Mouse (Mus musculus) kidney, adult 11 months (tissue): ENCODE measurements around the gene Larp1b.
A peak's percentile ranks its signal among the peaks of the same experiment; 100 is the strongest.

Experiments
- DNase-seq: peaks from one replicate; pipeline ENCODE4 v3.0.0; 2022

The Larp1b gene

DNA sequence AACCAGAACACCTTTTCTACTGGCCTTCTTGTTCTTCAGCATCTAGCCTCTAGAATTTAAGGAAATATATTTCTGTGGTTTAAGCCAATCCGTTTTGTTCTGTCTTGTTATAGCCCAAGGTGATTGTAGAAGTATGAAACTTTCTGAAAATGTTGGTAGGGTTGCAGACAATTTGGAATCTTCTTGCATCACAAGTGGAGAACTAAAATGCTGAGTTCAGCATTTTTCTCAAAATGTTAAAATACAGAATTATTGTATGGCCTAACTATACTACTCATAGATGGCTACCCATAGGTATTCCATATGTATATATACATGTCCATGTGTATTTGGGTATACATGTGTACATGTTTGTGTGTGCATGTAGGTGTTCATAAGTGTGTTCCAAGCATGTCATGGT lies 81.1 kb downstream of the Larp1b start:
- DNase-seq, result no peak

DNA sequence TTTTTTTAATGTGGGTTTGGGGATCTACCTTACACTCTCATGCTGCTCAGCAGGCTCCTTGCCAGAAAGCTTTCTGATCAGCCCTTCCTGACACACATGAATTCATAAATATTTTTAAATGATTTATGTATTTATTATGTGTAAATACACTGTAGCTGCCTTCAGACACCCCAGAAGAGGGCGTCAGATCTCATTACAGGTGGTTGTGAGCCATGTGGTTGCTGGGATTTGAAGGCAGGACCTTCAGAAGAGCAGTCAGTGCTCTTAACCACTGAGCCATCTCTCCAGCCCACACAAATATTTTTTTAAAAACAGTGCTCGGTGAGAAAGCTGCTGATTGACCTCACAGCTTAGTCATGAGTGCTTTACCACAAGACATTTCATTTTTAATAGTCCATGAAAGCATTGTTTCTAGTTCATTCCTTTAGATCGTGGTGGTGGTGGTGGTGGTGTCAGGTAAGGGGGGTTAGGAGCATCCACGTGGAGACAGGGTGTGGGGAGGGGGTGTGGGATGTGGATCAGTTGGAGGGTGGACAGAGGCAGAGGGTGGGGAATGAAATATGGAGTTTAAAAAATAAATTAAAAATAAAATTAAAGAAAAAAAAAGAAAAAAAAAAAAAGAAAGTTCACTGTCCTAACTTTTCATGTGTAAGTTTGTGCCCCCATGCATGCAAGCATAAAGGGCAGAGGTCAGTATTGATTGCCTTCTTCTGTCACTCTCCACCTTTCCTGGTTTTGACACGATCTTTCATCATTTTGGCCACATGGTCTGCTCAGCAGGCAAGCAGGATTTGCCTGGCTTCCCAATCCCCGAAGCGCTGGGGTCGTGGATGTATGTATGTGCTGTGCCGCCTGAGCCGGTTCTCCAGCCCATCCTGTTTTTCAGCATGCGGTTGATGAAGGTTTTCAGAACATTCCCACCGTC lies 81.9 kb downstream of the Larp1b start:
- DNase-seq, result no peak

DNA sequence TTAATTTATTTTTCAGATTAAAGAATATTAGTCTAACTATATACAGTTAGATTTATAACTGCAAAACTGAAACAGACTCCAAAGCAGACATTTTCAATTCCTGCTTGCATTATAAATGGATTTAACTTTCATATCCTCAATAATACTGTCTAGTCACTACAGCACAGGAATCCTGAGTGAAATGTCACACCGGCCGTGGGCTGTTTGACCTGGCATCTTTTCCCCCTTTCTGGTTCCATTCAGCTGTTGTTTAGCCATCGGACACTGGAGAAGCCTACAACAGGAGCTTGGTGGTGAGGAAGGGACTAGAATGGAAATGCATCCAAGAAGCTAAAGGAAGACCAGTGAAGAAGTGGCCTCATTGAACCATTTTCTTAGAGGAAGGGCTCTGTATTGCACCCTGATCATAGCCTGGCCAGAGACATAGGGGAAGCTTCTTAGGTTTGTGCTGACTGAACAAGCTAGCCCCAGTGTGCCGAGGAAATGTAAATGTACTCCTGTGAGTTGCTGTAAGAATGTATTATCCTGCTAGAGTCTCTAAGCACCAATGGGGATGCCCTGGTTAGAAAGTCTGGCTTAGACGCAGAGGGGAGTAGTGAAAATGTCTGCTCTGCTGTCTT lies 88.8 kb downstream of the Larp1b start:
- DNase-seq, result no peak

DNA sequence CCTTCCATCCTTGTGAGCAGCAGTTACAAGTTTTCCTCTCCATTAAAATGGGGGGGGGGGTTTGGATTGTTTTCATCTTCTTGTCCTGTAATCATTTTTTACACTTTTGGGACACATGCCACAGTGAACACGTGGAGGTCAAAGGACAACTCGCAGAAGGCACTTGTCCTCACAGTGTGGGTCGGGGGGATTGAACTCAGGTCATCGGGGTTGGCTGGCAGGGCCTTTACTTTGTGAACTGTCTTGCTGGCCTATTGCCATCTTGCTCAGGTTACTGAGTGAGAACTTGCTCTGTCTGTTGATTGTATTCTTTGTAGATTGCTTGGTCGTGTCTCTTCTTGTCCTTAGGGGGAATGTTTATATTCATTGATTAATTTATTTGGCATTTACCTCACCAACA lies 91.6 kb downstream of the Larp1b start:
- DNase-seq, result no peak

DNA sequence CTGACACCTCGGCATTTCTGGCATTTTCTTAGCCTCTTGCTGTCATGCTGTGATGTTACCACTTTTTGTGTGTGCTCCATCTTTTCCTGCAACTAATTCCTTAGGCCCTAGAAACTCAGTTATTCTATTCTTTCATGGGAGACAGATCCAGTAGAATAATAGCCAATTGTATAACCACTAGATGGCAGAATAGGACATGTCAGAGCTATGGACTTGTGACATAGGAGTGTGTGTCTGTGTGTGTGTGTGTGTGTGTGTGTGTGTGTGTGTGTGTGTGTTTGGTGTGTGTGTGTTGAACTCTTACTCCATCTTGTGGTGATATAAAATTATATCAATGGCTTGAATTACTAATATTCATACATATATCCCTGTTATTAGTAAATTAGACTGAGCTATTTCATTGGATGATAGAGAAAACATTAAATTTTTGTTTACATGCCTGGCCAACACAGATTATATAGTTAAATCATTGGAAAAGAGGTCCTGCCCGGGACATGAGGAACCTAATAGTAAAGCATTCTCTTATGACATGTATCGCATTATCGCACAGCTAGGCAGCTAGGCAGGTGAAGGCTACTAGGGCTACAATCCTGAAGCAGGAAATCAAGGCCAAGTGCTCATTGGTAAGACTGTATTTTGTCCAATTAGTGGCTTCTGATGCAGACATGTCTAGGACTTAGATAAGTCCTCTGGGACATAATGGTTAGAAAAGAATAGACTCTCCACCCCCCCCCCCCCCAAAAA lies 92.7 kb downstream of the Larp1b start:
- no peak for DNase-seq

DNA sequence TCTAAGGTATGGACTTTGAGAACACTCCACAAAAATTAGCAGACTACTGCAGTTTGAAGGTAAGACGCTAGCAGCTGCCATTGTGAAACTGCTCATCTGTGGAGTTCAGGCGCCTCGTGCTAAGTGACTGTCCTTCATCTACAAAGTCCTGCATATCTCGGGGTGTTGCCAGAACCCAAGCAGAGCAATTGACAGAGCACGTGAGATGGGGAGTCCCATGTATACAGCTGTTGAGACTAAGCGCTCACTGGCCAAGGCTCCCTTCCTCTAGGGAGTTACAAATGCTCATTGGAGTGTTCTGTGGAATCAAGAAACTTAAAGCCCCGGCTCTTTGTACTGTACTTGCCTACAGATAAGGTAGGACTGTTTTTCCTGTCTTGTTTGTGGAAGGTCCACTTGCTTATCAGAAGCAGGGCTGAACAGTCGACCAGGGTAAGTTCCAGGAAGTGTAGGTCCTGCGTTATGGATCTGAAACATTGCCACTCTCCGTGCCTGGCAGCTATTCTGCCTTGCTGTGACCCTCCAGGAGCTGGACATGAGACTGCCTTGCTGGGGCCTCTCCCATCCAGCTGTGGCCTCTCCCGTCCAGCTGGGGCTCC lies 94.2 kb downstream of the Larp1b start:
- no peak for DNase-seq

DNA sequence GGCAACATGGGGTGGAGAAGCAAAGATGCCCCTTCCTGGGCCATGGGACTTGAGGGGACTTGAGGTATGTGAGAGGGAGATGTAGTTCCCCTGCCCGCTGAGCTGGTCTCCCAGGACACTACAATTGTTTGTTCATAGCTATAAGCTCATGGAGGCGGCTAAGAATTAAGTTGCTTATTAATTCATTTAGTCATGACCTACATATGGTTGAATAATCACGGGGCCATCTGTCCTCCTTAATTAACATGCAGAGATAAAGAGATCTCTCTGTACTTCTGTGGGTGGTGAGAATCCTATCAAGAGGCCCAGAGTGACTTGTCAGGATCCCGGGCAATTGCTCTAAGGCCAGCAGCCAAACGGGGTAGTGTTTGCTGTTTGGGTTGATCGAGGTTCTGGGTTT lies 98.2 kb downstream of the Larp1b start:
- no peak for DNase-seq

DNA sequence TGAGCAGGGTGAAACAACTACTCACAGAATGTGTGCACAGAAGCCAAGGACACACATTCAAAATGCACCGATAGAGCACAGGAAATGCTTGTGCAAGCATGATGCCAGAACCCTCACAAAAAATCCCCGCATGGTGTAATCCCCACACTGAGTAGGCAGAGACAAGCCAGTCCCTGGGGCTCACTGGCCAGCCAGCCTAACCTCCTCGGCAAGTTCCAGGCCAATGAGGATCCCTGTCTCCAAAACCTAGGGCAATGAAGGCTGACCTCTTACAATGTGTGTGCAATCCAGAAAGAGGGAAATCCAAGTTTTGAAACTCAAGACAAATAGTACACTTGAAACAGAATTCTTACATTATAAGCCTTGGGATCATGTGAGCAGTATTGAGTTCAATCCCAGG lies 103.7 kb downstream of the Larp1b start:
- no peak for DNase-seq

DNA sequence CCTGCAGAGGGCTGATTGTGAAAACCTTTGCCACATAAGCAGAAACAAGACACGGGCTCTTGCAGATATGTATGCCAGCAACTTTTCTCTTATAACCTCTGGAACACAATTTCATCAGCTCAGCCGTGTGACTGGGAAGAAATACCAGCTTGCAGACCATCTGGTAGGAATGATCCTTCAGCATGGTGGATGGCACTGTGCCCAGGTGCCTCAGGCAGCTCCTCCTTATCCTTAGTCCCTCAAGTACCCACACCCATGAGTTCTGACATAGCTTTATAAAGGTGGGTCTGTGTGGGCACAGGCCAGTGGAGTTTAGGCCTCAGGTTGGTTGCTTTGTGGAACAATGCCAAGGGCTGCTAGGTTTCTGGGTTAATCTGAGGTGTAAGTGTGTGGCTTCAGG lies 108.8 kb downstream of the Larp1b start:
- peak; percentile 17 for DNase-seq

DNA sequence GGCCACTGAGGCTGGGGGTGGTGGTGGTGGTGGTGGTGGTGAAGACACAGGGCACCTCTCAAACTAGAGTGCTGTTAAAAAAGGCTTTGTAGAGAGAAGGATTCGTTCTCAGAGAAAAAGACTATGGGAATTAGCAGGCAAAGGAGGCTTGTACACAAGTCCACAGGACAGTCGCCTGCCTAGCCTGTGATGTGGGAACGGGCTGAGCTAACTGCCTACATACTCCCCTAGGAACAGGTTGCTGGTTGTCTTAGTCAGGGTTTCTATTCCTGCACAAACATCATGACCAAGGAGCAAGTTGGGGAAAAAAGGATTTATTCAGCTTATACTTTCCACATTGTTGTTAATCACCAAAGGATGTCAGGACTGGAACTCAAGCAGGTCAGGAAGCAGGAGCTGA lies 109.6 kb downstream of the Larp1b start:
- DNase-seq, result no peak

DNA sequence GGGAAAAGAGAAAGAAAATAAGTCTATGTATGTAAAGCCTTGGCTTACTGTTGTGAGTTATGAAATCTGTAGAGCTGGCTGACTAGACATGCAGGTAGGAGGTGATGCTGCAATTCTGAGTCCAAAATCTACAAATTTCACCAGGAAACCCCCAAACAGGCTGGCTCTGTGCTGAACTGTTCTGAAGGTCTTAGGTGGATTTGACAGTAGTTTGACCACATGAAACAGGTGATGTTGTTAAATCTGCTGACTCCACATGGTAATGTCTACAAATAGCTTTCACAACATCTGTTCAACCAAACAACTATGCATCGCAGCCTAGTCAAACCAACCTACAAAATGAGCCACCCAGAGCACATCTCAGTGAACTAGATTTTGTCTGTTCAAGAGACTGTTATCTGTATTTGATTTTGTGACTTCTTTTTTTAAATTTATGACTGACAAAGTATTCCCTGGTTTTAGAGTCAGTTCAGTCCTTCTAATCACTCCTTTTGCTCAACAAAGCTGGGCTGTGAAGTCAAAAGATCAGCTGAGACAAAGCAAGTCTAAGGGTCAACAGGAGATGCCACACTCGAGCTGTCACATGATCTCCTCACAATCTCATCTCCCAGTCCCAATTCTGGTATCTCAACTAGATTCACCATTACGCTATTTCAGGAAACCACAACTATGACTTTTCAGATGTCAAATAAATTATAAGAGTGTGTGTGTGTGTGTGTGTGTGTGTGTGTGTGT lies 112.4 kb downstream of the Larp1b start:
- no peak for DNase-seq

DNA sequence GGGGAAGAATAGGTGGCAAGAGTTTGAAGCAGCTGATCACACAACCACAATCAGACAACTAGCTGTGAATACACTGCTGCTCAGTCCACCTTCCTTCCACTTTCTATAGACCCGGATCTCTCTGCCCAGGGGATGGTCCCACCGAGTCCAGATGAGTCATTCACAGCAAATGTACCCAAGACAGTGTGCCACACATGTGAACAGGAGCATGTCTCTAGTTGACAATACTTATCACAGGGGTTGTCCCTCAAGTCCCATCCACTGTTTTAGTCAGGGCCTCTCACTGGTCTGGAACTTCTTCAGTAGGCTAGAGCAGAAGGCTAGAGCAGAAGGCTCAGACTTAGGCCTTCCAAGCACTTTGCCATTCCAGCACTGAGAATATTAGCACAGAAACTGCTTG lies 113.1 kb downstream of the Larp1b start:
- no peak for DNase-seq

DNA sequence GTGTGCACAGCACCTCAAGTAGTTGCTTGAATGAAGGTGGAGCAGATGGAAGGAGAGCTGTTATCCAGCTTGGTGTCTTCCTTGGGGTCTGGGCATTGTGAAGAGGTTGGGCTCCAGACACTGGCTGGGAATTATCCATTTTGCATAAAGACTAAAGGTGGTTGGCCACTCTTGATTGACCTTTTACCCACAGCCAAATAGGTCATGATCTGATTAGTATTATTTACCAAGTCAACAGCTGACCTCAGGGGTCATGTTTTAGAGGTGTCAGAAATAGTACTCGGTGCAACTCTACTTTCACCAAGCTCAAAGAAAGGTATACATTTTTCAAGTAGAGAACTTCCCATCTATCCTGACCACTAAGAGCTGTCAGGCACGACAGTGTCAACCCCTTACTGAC lies 115.7 kb downstream of the Larp1b start:
- no peak for DNase-seq

DNA sequence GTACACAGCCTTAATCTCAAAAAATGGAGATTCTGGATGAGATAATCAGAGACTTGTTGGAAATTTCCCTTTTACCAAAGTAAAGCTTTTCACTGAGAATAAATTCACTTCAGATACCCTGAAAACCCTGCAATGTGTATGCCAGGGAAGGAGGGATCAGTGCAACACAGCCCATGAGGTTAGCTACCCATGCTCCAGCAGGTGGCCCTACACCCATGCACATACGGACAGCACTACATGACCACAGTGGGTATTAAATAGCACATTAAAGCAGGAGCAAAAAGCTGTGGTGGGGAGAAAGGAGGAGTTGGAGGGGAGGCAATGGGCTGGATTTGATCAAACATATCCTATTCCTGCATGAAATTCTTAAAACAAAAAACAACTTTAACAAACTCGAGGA lies 120.9 kb downstream of the Larp1b start:
- peak; percentile 18 for DNase-seq

DNA sequence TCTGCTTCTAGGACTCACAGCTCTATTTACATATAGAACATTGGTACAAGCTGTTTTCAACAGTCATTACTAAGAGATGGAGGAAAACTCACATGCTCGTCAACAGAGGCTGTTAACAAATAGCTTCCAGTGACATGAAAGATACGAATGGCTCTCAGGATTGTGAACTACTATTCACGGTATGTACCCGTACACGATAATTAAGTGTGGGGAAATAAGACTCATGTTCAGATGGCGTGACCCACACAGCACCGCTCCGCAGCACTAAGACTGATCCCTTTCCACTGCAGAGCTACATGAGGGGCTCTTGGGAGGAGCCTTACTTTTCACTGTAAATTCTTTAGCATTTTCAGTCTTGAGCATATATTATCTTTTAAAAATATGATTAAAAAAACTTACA lies 125.7 kb downstream of the Larp1b start:
- no peak for DNase-seq

DNA sequence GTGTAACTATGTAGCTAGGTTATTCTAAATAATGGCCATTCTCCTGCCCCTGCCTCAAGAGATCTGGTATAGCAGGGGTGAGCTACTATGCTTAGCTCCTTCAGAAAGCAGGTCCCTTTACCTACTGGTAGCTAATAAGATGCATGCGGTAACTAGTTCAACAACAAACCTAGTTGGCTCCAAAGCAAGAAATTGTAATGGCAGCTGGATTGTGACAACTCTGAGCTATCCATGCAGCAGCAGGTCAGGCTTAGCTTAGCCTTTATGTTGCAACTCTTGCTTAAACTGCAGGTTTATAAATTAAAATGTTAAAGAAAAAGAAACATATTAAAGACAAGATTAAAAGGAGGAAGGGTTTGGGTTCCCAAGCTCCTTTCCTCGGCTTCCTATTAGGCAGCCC lies 129.0 kb downstream of the Larp1b start:
- no peak for DNase-seq

DNA sequence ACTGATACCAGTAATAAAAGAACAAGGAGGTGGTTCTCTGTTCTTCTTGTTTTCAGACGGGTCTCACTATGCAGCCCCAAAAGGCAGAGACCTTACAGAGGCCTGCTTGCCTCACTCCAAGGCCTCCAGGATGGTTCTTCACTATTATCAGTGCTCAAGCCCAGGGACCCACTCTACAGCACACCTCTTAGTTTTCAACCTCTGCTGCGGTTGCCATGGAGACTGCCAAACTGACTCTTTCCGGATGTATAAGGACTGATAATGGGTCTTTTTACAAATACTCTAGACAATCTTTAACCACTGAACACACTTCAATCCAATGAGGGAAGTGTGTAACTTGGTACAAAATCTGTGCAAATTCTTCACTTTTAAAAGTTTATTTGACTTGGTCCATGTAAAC lies 131.1 kb downstream of the Larp1b start:
- no peak for DNase-seq

DNA sequence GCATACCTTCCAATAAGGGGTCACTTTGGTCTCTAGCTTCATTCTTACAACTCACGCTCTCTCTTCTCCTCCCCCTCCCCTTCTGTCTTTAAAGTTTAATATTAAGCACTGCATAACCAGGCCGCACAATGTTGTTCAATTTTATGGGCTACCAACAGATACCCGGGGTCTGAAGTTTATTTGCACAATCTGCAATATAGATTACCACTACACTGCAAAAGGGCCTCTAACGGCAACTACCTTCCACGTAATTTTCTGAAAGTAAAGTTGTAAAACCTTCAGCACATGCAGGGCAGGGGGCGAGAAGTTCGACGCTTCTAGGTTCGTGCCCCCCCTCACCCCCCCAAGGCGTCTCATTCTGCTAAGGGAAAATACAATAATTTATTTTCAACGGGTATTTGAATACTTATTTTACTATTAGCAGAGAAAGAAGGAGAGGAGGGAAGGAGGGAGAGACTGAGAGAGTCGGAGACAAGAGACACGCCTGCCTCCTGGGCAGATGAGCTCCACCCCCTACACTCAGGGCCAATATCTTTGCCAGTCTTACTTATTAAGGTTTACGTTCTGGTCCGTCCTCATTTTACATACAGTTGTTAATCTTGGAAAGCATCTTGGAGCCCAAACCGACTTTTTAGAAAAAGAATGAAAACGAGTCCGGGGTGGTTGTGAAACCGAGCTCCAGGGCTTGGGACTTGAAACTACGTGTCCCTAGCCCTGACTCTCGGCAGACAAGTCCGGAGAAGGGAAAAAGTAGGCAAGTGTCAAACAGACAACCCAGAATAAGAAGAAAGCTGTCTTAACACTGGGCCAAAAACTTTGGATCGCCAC lies 132.1 kb downstream of the Larp1b start:
- DNase-seq, result peak; percentile 29

DNA sequence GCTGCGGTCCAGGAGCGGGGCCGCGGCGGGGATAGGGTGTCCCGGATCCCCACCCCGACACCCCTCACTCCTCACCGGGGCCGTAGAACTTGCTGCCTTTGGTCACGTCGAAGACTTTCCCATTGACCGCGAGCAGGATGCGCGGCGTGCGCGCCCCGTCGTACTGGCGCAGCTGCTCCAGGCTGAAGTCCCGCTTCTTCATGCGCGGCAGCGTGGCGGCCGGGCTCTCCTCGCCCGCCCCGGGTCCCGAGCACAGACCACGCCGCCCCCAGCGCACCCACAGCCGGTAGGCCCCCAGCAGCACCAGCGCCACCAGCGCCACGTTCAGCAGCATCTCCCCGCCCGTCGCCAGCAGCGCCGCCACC lies 132.9 kb downstream of the Larp1b start:
- DNase-seq, result no peak

DNA sequence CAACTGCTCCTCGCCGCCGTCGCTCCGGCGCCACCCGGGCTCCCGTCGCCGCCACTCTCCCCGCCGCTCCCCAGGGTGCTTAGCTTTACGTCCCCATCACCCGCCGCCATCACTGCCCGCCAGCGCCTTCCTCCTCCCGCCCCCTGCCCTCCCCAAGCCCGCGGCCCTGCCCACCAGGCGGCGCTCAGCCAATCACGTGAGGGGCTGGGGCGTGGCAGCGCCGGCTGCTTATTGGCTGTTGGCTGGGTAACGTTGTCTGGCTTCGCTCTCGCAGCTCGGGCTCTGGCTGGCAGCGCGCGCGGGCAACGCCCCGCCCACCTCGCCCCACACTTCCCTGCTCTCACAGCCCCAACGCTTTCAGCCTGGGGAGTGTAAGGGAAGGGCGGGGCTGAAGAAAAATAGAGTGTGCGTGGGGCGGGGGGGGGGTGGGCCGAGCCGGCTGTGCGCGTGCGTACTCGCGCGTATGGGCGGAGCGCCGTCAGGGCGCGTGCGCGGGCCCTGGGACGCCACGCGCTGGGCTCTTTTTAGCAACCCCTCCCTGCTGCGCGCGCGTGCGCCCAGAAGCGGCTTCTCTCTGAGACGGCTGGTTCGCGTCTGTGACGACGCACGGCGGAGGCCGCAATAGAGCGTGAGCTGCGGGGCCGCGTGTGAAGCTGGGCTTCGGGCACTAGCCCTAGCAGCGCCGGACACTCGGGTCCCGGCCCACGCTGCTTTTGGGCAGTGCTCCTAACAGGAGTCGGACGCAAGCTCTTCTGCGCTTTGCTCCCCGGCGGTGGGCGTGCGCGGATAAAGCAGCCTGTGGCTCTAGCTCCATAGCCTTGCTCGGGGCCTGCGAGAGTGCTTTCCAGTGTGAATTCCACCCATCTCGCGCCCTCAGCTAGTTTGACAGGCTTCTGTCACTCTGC lies 133.5 kb downstream of the Larp1b start, which contains the start of gene Pgrmc2:
Pgrmc2 (minus strand) TSS at position 162 of the 905 bp plus-strand sequence.
- DNase-seq, result peak; percentile 99

DNA sequence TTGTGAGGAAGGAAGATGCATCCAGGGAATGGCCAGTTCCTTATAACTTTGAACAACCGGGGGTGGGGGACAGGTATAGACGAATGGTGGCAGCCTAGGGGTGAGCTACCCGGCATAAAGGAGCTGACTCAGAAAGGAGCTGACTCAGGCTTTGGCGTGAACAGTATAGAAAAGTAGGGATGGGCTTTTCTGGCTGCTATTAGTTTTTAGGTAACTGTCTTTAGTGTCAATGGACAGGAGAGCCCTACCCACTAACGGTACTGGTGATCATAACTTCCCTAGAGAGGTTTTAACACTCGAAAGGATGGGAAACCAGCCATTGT lies 134.1 kb downstream of the Larp1b start:
- no peak for DNase-seq
